Mouse (Mus musculus): ENCODE data around the gene Sos2. TPM values are rescaled to one million over a fixed set of nuclear protein-coding genes. Genes with fewer than 3 reads are reported as not detected.
"Not testable (repeated sequence)": the region's sequence is repeated elsewhere in the genome, so short reads cannot be mapped to it uniquely, and the experiment has no call there.

The Sos2 gene
- total and polyA plus RNA-seq, 2 experiments from 2014 or later, result 7.6 to 27.3 TPM

GRCm38 (mm10) chr12:69573916-69574881 lies 107.5 kb downstream of the Sos2 start:
- peak; percentile 78 for ATAC-seq
- Histone ChIP-seq H3K4me3 (ENCODE audit: low read length) (peak overlapping the region; percentile 29), H3K9ac (replicated peaks; ENCODE audit: low read length) (no peak overlapping the region), H3K4me1 (ENCODE audit: insufficient read depth, low read length) (no peaks in the 10 kb centered on the region), H3K27me3 (ENCODE audit: insufficient read depth, low read length) (no peaks in the 10 kb centered on the region), H3K27ac (no peak overlapping the region), H3K9me3 (ENCODE audit: low read length) (no peaks in the 10 kb centered on the region), H3K4me2 (ENCODE audit: low read depth, low read length) (peak overlapping the region; percentile 56), H3K36me3 (ENCODE audit: insufficient read depth, low read length) (peaks cover 16% of the 10 kb centered on the region; the same call in 1 of the 2 replicates)
- TF ChIP-seq CTCF (IDR thresholded peaks at IDR 0.05; ENCODE audit: low read depth), result peak; percentile 86
- WGBS, result 24% methylated on average over 17 of the region's 17 CpGs
- DNase-seq (ENCODE audit: low spot score), result peak; percentile 94

DNA sequence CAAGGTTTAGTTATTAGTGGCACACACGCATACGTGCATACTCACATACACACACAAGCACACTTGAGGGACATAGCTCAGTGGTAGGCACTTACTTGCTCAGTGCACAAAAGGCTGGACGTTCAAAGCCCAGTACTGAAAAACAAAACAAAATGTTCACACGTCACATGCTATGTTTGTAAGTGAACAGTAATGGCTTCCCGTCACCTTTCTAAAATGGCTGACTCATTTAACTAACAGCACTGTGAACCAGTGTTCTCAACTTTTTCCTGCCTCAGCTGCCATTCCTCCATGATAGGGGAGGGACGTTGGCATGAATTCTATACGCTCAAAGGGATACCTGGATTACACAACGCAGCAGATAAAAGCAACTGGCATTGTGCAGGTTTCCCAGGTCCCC lies 108.4 kb downstream of the Sos2 start:
- Histone ChIP-seq H3K27ac (no peak overlapping the region), H3K4me1 (ENCODE audit: insufficient read depth, low read length) (no peaks in the 10 kb centered on the region), H3K9me3 (ENCODE audit: low read length) (no peaks in the 10 kb centered on the region), H3K4me3 (ENCODE audit: low read length) (no peak overlapping the region), H3K9ac (replicated peaks; ENCODE audit: low read length) (no peak overlapping the region), H3K27me3 (ENCODE audit: insufficient read depth, low read length) (no peaks in the 10 kb centered on the region), H3K36me3 (ENCODE audit: insufficient read depth, low read length) (peaks cover 10% of the 10 kb centered on the region; the same call in 1 of the 2 replicates), H3K4me2 (ENCODE audit: low read depth, low read length) (no peak overlapping the region)
- no peak for TF ChIP-seq CTCF (IDR thresholded peaks at IDR 0.05; ENCODE audit: low read depth)
- no peak for DNase-seq (ENCODE audit: low spot score)
- WGBS, result 91% methylated on average over 8 of the region's 8 CpGs
- no peak for ATAC-seq

DNA sequence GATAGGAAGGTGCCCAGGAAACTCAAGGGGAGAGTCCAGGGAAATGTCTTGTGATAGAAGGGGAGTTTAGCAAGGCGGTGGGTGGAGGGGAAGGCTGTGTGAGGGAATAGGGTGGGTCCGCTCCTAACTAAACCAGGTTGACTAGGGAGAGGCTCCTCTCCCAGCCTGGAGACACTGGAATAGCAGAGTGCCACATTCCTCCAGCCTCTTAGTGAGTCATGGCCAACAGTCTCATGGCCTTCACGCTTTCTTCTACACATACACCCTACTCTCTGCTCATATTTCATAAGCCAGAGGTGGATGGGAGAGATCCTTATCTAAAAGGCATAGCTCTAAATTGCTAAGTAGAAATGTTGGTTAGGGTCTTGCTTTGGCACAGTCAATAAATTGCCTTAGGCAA lies 111.7 kb downstream of the Sos2 start:
- Histone ChIP-seq H3K4me2 (ENCODE audit: low read depth, low read length) (no peak overlapping the region), H3K27me3 (ENCODE audit: insufficient read depth, low read length) (no peaks in the 10 kb centered on the region), H3K4me3 (ENCODE audit: low read length) (no peak overlapping the region), H3K4me1 (ENCODE audit: insufficient read depth, low read length) (no peaks in the 10 kb centered on the region), H3K27ac (no peak overlapping the region), H3K36me3 (ENCODE audit: insufficient read depth, low read length) (no peaks in the 10 kb centered on the region), H3K9me3 (ENCODE audit: low read length) (no peaks in the 10 kb centered on the region), H3K9ac (replicated peaks; ENCODE audit: low read length) (no peak overlapping the region)
- 96% methylated on average over 3 of the region's 3 CpGs for WGBS
- no peak for ATAC-seq
- TF ChIP-seq CTCF (IDR thresholded peaks at IDR 0.05; ENCODE audit: low read depth), result no peak
- no peak for DNase-seq (ENCODE audit: low spot score)

GRCm38 (mm10) chr12:69568266-69568665 lies 113.4 kb downstream of the Sos2 start:
- Histone ChIP-seq H3K9me3 (ENCODE audit: low read length) (no peaks in the 10 kb centered on the region), H3K4me1 (ENCODE audit: insufficient read depth, low read length) (no peaks in the 10 kb centered on the region), H3K36me3 (ENCODE audit: insufficient read depth, low read length) (no peaks in the 10 kb centered on the region), H3K27ac (no peak overlapping the region), H3K4me2 (ENCODE audit: low read depth, low read length) (no peak overlapping the region), H3K27me3 (ENCODE audit: insufficient read depth, low read length) (no peaks in the 10 kb centered on the region), H3K4me3 (ENCODE audit: low read length) (no peak overlapping the region), H3K9ac (replicated peaks; ENCODE audit: low read length) (no peak overlapping the region)
- WGBS, result 82% methylated on average over 3 of the region's 3 CpGs
- no peak for TF ChIP-seq CTCF (IDR thresholded peaks at IDR 0.05; ENCODE audit: low read depth)
- no peak for DNase-seq (ENCODE audit: low spot score)
- no peak for ATAC-seq

DNA sequence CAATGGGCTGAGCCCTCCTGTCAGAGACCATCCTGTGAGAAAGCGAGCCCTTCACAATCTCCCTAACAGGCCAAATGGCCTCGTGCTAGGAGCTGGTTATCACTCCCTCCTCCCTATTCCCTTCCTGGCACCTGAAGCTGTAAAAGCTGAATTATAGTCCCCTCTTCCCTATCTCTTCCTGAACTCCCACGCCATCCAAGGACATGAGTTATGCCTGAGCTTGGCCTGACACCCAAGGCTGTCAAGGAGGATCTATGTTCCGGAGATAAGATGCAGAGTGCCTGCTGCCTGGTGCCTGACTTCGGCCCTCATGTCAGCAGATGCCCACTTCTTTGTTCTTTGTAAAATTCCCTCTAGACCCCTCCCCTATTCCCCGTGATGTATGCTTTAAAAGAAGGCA lies 120.6 kb downstream of the Sos2 start:
- not testable (repeated sequence) for H3K9me3 ChIP-seq (ENCODE audit: low read length); DNase-seq (ENCODE audit: low spot score); ATAC-seq; H3K27ac ChIP-seq; H3K4me3 ChIP-seq (ENCODE audit: low read length); H3K4me2 ChIP-seq (ENCODE audit: low read depth, low read length); H3K4me1 ChIP-seq (ENCODE audit: insufficient read depth, low read length); H3K36me3 ChIP-seq (ENCODE audit: insufficient read depth, low read length); H3K9ac ChIP-seq (replicated peaks; ENCODE audit: low read length); H3K27me3 ChIP-seq (ENCODE audit: insufficient read depth, low read length)
- 89% methylated on average over 6 of the region's 6 CpGs for WGBS

DNA sequence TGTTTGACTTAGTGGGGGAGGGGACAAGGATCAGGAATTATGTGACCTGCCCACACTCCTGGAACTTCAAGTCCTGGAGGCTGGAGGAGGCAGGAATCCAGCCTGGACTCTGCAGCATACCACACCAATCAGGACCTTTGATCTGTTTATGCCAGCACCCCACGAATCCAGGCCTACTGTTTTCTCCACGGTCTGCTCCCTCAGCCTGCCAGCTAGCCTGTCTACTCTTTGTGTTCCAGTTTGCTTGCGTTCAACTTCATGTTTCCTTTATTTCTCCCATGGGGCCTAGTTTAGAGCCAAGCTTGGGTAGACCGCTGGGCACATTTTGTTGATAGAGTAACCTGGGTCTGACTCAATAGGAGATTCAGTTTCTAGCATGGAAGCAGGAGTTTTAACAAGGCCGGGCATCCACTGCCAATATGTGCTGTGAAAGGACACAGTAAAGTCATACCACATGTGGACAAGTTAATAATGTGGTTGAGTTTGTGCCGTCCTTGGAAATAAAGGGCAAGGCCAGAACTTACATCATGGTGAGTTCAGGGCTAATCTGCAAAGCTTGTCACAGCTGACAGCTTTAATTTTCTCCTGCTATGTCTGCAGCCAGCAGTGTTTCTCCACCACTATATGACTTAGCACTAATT lies 125.3 kb downstream of the Sos2 start:
- WGBS, result 37% methylated on average over 6 of the region's 6 CpGs
- H3K36me3 ChIP-seq (ENCODE audit: insufficient read depth, low read length), result no peaks in the 10 kb centered on the region
- H3K9ac ChIP-seq (replicated peaks; ENCODE audit: low read length), result no peak overlapping the region
- H3K4me2 ChIP-seq (ENCODE audit: low read depth, low read length), result no peak overlapping the region
- DNase-seq (ENCODE audit: low spot score) (peak; percentile 37), ATAC-seq (peak; percentile 45)
- no peak for TF ChIP-seq CTCF (IDR thresholded peaks at IDR 0.05; ENCODE audit: low read depth)
- no peak overlapping the region for H3K4me3 ChIP-seq (ENCODE audit: low read length)
- H3K9me3 ChIP-seq (ENCODE audit: low read length), result no peaks in the 10 kb centered on the region
- H3K4me1 ChIP-seq (ENCODE audit: insufficient read depth, low read length), result no peaks in the 10 kb centered on the region
- peak overlapping the region; percentile 3 for H3K27ac ChIP-seq
- H3K27me3 ChIP-seq (ENCODE audit: insufficient read depth, low read length), result no peaks in the 10 kb centered on the region

Measured in hindbrain, postnatal 0 days (tissue).